Mouse (Mus musculus) layer of hippocampus, adult 9-10 months (tissue): ENCODE data around the gene Gm21994.
"Not testable (repeated sequence)": the region's sequence is repeated elsewhere in the genome, so short reads cannot be mapped to it uniquely, and the experiment has no call there.

Experiments
- DNase-seq: peaks from one replicate; pipeline ENCODE4 v3.0.0; 2022; ENCODE audit warnings: low spot score

Gm21994 gene

DNA sequence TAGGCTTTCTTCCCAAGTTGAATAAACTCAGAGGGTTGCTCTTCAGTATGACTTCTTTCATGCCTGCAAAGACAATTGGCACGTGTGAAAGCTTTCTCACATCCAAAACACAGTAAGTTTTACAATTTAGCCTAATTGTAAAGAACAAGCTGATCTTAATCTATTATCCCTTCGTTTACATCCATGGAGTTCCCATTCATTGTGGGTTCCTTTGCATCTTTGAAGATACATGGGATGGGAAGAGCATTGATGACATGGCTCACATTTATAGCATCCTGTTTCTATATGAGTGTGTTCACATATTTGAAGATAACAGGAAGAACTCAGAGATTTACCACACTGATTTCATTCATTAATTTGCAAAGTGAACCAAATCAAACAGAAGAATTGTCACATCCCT is at the start of gene Gm21994:
TSS of gene Gm21994 (minus strand) at position 101 of the 400 bp plus-strand sequence.
- not testable (repeated sequence) for DNase-seq

DNA sequence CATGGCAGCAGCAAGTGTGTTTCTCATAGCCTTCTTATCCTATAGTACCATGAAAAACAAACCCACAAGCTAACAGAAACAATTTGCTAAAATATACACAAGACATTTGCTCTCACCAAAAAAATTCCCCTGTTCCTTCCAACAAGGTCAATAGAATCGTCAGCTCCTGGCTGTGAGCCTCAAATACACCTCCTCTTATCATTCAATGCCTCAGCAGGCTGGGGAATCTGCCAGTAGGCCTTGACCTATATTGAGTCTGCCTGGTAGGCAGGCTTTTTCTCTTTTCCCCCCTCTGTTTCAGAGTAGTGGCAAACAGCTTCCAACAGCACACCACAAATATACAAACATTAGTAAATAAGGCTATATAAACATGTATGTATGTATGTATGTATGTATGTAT is 43.7 kb upstream of the Gm21994 start:
- no peak for DNase-seq

DNA sequence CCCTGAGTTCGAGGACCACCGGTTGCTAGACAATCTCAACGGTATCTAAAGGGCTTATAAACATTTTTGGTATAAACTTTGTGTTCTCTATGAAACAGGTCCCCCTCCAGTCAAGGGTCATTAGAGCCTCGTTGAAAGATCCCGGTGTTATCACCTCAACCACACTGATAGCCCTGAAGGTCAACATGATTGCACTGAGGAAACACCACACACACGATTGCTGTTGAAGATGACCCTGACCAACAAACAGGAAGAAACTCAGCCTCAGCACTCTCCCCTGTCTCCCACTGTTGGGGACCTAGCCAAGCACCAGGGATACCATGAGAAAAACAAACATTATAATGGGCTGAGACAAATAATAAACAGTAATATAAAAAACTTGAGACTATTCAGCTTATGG is 38.3 kb upstream of the Gm21994 start:
- no peak for DNase-seq

DNA sequence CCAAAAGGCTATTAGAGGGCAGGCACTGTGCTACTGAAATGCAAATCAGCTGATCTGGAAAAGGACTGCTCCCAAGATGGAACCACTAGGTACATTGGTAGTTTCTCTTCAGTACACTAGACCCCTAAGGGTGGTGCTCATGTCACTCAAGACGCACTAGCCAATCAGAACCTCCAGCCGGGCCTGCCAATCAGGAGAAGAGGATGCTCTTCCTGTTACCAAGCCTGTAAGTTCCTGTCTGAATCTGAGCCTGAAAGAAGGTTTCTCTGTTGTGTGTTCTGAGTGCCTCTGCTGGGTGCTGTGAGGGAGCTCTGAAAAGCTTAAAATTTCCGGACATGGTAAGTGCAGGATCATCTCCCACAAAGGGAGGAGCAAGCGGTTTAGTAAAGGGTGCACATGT is 1.9 kb upstream of the Gm21994 start, which contains the start of gene Gm14124:
TSS of gene Gm14124 (plus strand) at position 227 of the 400 bp plus-strand sequence.
- not testable (repeated sequence) for DNase-seq

DNA sequence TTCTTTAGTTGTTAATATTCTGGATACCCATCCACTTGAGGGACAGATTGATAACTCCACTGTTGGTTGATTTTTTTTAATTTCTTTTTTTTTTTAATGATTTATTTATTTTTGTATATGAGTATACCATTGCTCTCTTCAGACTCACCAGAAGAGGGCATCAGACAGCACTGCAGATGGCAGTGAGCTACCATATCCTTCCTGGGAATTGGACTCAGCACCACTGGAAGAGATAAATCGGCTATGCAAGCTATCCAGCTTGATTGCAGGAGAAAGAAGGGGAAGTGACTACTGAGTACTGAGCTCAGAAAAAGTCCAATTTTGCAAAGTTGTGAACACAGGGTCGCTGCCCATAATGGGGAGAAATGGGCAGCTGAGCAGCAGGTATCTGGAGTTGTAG is 1.5 kb upstream of the Gm21994 start:
- DNase-seq, result not testable (repeated sequence)

DNA sequence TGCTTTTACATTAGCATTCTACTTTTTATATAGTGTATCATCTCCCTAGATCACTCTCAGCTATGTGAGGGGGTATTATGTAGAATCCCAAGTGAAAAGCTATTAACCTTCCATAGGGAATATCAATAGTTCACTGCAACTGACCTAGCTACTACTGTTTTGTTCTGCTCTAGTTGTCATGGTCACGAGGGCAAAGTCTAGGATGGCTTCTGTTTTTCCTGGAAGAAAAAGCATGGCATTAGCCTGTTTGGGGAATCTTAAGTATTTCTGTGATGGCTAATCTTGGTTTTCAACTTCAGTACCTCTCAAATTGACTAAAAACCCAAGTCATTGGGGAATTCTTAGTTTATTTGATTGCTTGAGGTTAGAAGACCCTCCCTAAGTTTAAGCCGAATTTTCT is 12.2 kb downstream of the Gm21994 start:
- DNase-seq, result no peak

DNA sequence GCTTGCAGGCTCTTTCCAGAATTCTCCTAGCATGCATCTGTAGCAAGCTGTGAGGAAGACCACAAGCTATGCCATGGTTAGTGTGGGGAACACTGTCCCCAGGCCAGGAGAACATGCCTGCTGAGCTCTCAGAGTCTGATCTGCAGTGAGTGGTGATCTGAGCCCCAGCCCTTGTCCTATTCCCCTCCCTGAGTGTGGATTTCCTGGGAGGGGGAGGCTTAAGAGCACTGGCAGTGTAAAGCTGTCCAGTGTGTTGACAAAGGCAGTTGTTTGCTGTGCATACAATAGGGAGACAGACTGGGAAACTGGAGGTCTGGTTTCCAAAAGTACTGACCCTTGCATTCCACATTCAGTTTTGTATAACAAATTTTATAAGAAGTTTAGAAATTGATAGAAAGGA is 32.1 kb downstream of the Gm21994 start:
- not testable (repeated sequence) for DNase-seq

DNA sequence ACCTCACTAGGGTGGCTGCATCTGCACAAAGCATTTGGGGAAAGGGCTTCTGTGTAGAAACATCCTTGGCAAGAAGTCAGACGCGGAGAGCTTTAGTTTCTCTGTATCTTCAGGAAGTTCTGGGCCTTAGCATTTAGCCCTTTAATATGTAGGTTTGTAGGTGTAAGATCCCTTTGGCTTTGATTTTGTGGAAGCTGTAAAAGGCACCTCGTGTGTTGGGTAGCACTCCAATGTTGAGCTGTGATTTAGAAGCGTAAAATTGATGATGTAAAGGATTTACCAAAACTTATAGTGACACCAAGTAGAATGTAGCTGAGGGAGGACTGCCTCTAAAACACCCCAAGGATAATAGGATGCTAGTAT is 37.0 kb downstream of the Gm21994 start:
- not testable (repeated sequence) for DNase-seq

DNA sequence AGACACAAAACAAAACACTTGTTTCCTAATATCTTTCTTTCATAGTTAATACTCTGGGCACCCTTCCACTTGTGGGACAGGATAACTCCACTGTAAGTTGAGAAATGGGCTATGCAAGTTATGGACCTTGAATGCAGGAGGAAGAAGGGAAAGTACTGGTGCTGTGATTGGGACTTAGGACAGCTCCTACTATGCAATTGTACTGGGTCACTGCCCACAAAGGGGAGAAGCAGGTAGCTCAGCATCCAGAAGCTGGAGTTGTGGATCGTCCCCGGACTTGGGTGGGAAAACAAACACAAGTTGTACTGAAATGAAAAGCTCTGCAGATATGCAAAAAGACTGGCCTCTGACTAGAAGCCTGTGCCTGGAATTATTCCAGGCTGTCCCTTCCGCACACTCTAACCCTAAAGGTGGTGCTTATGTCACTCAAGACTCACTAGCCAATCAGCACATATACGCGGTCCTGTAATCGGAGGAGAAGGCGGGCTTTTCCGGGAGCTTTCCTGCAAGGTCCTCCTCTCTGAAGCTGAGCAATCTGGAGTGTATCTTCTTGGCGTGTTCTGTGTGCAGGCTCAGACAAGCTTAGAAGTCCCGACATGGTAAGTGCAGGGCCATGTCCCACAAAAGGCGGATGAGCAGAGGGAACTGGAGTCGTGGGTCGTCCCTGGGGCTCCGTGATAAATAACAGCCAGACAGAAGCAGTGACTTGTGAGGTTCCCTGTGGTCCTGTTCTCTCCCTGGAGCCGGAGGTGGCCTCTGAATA is 37.6 kb downstream of the Gm21994 start, which contains the start of gene Zfp937:
TSS of gene Zfp937 (plus strand) at position 474 of the 763 bp plus-strand sequence.
- DNase-seq, result peak; percentile 79
